Mouse (Mus musculus): ENCODE measurements around the gene Clcn6. TPM values are rescaled to one million over a fixed set of nuclear protein-coding genes. Genes with fewer than 3 reads are reported as not detected.
A peak's percentile ranks its signal among the peaks of the same experiment; 100 is the strongest.

The Clcn6 gene
- polyA plus RNA-seq, 1 experiment from 2014 or later: 21.6 TPM

DNA sequence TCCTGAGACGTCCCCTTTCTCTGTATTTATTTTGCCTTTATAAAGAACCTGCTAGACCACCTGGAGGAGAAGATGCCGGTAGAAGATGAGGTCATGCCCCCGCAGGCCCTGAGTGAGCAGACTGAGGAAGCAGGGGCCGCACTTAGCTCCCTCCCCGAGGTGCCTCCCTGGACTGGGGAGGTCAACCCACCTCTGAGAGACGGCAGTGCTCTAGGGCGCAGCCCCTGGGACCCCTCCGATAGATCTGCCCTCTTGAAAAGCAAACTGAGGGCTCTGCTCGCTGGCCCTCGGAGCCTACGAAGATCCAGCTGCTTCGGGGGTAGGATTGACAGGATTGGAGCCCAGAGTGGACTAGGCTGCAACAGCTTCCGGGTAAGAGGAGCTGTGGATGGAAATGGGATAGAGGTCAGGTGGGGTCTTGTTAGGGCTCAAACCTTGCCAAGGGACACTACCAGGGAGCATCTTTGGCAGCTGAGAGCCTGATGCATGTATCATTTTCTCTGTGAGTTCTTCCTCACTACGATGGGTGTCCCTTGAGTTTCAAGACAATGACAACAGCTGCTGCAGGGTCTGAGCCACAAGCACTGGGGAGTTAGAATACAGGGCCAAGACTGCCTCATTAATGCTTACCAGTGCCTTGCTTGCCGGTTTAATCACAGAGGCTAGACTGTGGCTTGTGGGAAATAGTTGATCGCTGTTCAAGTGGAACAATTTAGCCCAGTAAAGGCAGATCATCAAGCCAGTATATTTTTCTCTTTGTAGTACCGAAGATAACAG lies 37.4 kb downstream of the Clcn6 start:
- no peak for ATAC-seq
- WGBS: 78% methylated on average over 17 of the region's 17 CpGs

DNA sequence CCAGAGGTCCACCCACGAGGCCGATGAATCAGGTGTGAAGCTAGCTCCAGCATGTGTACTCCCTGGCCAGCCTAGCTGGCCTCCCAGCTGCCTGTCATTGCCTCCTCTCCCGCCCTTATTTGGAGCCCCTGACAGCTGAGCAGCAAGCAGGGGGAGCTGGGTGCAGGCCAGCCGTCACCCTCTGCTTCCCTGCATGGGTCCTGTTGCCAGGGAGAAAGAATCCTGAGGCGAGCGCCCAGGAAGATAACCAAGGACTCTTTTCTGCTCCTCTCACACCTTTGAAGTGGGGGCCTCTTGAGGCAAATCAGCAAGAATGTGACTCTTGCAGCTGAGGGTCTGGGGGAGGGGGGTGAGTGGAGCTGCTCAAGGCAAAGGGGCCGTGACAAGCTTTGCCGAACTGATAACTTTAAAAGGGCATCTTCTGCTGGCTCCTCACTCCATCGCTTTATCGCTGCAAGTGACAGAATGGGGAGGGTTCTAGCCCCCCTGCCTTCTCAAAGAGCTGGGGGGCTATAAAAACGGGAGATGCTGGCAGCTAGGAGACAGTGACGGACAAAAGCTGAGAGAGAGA lies 38.3 kb downstream of the Clcn6 start, which contains the start of gene Nppa:
TSS of gene Nppa (plus strand) at position 521 of the 571 bp plus-strand sequence.
- Histone ChIP-seq H3K4me1 (peaks cover 13% of the 10 kb centered on the region), H3K36me3 (ENCODE audit: poor library complexity, severe bottlenecking) (peaks cover 23% of the 10 kb centered on the region), H3K4me2 (no peak within 1 kb of the TSS), H3K27ac (0 out of 2 replicates have a peak within 1 kb of the TSS, but pooled peaks have one; percentile 14), H3K9me3 (replicated peaks) (no peaks in the 10 kb centered on the region), H3K9ac (peak within 1 kb of the TSS; percentile 38; the same call in 1 of the 2 replicates), H3K4me3 (no peak within 1 kb of the TSS), H3K27me3 (no peaks in the 10 kb centered on the region)
- 50% methylated on average over 12 of the region's 12 CpGs for WGBS
- no peak for ATAC-seq

More for the DNA sequence above, 37.4 kb downstream of the Clcn6 start:
- H3K36me3 ChIP-seq (ENCODE audit: poor library complexity, severe bottlenecking): peaks cover 33% of the 10 kb centered on the region
- no peak overlapping the region for H3K9ac ChIP-seq
- no peaks in the 10 kb centered on the region for H3K9me3 ChIP-seq (replicated peaks)
- peaks cover 13% of the 10 kb centered on the region for H3K4me1 ChIP-seq
- H3K27ac ChIP-seq: 0 out of 2 replicates have a peak overlapping the region, but pooled peaks have one; percentile 14
- no peak overlapping the region for H3K4me3 ChIP-seq
- no peak overlapping the region for H3K4me2 ChIP-seq
- H3K27me3 ChIP-seq: no peaks in the 10 kb centered on the region

DNA sequence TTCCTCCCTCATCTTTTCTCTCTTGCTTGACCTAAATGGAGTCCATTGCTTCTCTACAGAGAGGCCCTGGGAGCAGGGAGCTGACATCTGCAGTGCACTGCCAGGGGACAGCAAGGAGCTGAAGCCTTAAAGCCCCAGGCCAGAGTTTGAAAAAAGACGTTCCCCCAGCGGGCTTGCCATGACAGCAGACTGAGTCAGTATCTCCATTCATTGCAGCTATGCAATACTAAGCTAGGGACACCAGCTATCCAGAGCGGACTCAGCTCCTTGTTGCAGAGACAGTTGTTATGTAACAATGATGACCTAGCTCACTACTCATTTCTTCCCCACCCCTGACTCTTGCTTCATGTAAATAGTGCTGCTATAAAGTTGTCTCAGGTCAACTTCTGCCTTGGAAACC lies 43.3 kb downstream of the Clcn6 start:
- Histone ChIP-seq H3K27ac (no peak overlapping the region), H3K4me3 (no peak overlapping the region), H3K4me1 (peaks cover 3% of the 10 kb centered on the region; the same call in 1 of the 2 replicates), H3K36me3 (ENCODE audit: poor library complexity, severe bottlenecking) (no peaks in the 10 kb centered on the region), H3K9ac (no peak overlapping the region), H3K27me3 (no peaks in the 10 kb centered on the region), H3K4me2 (no peak overlapping the region), H3K9me3 (replicated peaks) (no peaks in the 10 kb centered on the region)
- 74% methylated on average over 3 of the region's 3 CpGs for WGBS
- no peak for ATAC-seq

DNA sequence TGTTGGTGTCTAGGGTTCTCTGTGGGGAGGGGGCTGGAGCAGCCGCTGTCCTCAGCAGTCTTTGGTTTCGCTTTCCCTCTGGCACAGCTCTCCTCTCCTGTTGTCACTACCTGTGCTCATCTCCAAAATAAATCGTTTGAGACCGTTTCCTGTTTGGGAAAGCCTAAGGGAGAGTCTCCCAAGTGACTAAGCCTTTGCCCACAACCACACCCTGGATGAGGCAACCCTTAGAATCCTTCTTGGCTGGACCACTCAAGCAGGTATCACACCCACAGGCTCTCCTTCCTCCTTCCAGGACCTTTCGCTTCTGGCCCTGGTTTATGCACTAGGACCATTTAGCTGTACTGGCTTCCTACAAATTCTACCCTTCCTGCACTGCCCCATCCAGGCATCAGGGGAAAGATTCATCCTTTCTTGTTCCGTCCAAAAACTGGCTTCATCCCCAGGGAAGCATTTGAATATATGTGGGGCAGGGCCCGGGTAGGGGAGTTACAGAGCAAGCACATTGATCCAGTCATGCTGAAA lies 45.0 kb downstream of the Clcn6 start:
- Histone ChIP-seq H3K4me3 (no peak overlapping the region), H3K27me3 (no peaks in the 10 kb centered on the region), H3K4me2 (no peak overlapping the region), H3K9me3 (replicated peaks) (no peaks in the 10 kb centered on the region), H3K36me3 (ENCODE audit: poor library complexity, severe bottlenecking) (no peaks in the 10 kb centered on the region), H3K27ac (no peak overlapping the region), H3K4me1 (no peaks in the 10 kb centered on the region), H3K9ac (no peak overlapping the region)
- WGBS: 77% methylated on average over 7 of the region's 7 CpGs
- ATAC-seq: no peak

DNA sequence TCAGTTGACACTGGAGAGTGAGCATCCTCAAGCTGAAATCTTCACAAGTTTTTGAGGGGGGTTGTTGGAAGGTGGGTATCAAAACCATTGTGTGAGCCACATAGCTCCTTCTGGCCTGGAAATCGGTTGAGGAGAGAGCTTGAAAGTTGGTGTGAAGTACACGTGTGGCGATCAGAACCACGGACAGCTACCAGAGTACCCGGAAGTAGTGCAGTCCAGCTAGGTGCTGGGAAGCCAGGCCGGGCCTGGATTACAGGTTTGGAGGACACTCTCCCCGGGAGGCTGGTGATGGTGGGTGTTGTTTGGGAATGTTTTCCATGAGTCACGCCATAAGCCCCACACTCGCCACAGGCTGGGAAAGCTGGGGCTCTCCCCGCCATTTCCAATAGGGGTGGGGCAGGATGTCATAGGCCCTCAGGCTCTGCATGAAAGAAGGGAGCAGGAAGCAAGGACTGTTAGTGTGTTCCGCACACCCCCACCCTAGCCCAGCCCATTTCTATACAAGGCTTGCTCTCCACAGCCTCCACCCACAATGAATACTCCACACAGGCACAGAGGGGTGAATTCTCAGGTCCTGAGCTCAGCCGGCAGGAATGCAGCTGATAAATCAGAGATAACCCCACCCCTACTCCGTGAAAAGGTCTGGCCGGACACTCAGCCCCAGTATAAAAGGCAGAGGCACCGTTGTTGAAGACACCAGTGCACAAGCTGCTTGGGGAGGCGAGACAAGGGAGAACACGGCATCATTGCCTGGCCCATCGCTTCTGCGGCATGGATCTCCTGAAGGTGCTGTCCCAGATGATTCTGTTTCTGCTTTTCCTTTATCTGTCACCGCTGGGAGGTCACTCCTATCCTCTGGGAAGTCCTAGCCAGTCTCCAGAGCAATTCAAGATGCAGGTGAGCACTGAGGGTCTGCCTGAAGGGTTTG lies 53.2 kb downstream of the Clcn6 start, which contains the start of gene Nppb:
TSS of gene Nppb (plus strand) at position 584 of the 928 bp plus-strand sequence.
- Histone ChIP-seq H3K9ac (no peak within 1 kb of the TSS), H3K27ac (no peak within 1 kb of the TSS), H3K4me2 (no peak within 1 kb of the TSS), H3K27me3 (no peaks in the 10 kb centered on the region), H3K9me3 (replicated peaks) (no peaks in the 10 kb centered on the region), H3K4me1 (no peaks in the 10 kb centered on the region), H3K36me3 (ENCODE audit: poor library complexity, severe bottlenecking) (no peaks in the 10 kb centered on the region), H3K4me3 (no peak within 1 kb of the TSS)
- ATAC-seq: no peak
- WGBS: 37% methylated on average over 20 of the region's 20 CpGs

DNA sequence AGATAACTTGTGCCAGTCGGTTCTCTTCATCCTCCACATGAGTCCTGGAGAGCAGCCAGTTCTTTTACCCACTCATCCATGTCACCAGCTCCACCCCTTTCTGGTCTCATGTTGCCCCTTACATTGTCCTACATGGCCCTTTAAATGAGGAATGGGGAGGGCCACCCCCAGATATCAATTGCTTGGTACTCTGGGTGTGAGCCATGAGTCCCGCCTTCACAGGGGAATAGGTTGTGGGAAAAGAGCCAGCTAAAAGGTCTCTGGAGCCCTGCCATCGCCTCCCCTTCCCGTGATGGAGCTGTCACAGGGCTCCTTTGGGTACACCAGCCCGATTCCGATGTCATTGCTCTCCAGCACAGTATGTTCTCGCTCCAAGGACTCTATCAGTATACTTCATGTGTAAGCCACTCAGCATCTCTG lies 59.2 kb downstream of the Clcn6 start:
- 65% methylated on average over 7 of the region's 7 CpGs for WGBS
- Histone ChIP-seq H3K9me3 (replicated peaks) (peaks cover 6% of the 10 kb centered on the region), H3K27me3 (no peaks in the 10 kb centered on the region), H3K36me3 (ENCODE audit: poor library complexity, severe bottlenecking) (no peaks in the 10 kb centered on the region), H3K4me3 (no peak overlapping the region), H3K4me2 (no peak overlapping the region), H3K27ac (no peak overlapping the region), H3K9ac (no peak overlapping the region), H3K4me1 (no peaks in the 10 kb centered on the region)
- no peak for ATAC-seq

DNA sequence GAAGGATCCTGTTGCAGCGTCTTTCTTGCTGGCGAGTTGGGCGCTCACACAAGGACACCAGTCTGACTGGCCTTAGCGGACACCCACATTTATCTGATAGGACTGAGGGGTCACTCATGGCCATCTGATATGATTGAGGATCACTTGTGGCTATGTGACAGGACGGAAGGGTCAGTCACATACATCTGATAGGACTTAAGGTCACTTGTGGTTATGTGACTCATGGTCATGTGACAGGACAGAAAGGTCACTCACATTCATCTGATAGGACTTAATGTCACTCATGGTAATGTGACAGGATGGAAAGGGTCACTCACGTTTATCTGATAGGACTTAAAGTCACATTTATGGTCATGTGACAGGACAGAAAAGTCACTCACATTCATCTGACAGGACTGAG lies 60.2 kb downstream of the Clcn6 start:
- H3K36me3 ChIP-seq (ENCODE audit: poor library complexity, severe bottlenecking): no peaks in the 10 kb centered on the region
- 93% methylated on average over 6 of the region's 6 CpGs for WGBS

DNA sequence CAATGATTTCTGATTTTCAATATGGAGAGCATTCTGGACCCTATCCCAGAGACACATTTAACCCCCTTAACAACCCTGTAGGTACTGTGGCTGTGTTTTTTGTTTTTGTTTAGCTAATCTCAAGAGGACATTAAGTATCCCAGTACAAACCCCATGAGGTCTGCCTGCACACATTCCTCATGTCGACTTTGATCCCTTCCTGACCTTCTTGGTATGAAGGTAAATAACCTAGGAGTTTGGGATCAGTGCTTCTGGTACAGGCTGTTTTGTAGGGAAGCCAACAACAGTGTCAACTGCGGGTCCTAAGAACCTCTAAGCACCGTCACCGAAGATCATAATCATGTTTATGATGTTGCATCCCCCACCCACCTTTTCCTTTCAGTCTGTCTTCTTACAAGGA lies 60.9 kb downstream of the Clcn6 start:
- no peaks in the 10 kb centered on the region for H3K27me3 ChIP-seq
- H3K27ac ChIP-seq: no peak overlapping the region
- no peak overlapping the region for H3K9ac ChIP-seq
- no peak overlapping the region for H3K4me2 ChIP-seq
- ATAC-seq: no peak
- WGBS: 83% methylated on average over 4 of the region's 4 CpGs
- no peak overlapping the region for H3K4me3 ChIP-seq
- no peaks in the 10 kb centered on the region for H3K36me3 ChIP-seq (ENCODE audit: poor library complexity, severe bottlenecking)
- peaks cover 6% of the 10 kb centered on the region for H3K9me3 ChIP-seq (replicated peaks)
- no peaks in the 10 kb centered on the region for H3K4me1 ChIP-seq

More for the DNA sequence above, 60.2 kb downstream of the Clcn6 start:
- no peak overlapping the region for H3K4me2 ChIP-seq
- H3K4me3 ChIP-seq: no peak overlapping the region
- H3K27ac ChIP-seq: no peak overlapping the region
- H3K9me3 ChIP-seq (replicated peaks): peaks cover 6% of the 10 kb centered on the region
- H3K4me1 ChIP-seq: no peaks in the 10 kb centered on the region
- H3K9ac ChIP-seq: no peak overlapping the region
- no peak for ATAC-seq
- H3K27me3 ChIP-seq: no peaks in the 10 kb centered on the region

DNA sequence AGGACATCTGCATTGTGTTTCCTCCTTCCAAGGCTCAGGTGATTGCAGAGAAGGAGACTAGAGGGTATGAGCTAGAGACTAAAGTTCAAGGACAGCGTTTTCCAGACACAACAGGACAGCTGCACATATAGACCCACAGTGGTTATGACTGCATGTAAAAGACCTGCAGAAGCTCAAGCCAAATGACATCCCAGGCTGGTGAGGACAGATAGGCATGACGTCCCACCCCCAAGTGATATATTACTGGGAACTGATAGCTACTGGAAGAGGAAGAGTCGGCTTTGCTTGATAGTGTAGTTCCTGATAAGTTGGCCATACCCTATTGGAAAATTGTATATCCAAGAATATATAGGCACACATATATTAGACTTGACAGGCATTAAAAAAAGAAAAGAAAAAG lies 62.4 kb downstream of the Clcn6 start:
- ATAC-seq: no peak
- Histone ChIP-seq H3K27ac (no peak overlapping the region), H3K36me3 (ENCODE audit: poor library complexity, severe bottlenecking) (no peaks in the 10 kb centered on the region), H3K4me1 (no peaks in the 10 kb centered on the region), H3K4me3 (no peak overlapping the region), H3K9ac (no peak overlapping the region), H3K9me3 (replicated peaks) (peaks cover 6% of the 10 kb centered on the region), H3K4me2 (no peak overlapping the region), H3K27me3 (no peaks in the 10 kb centered on the region)
- WGBS: 88% methylated on average over 3 of the region's 3 CpGs

DNA sequence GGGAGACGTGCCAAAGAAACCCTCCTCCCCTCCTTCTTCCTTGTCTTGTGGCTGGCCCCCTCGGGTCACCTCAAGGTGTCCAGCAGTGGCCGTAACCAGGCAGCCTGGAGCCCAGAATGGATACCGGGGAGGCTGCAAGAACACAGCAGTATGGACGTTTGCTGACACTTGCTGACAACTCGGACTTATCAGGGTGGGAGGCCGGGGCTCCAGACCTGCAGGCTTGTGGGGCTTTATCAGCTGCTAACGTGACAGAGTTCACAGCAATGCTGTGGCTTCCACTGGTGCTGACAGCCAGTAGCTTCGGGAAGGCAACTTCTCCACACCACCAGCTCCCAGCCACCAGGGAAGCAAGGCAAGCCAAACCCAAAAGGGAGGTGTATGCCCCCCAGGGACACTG lies 69.3 kb downstream of the Clcn6 start:
- H3K27me3 ChIP-seq: no peaks in the 10 kb centered on the region
- no peaks in the 10 kb centered on the region for H3K9me3 ChIP-seq (replicated peaks)
- WGBS: 64% methylated on average over 9 of the region's 9 CpGs
- H3K9ac ChIP-seq: no peak overlapping the region
- no peak overlapping the region for H3K4me2 ChIP-seq
- no peaks in the 10 kb centered on the region for H3K4me1 ChIP-seq
- no peaks in the 10 kb centered on the region for H3K36me3 ChIP-seq (ENCODE audit: poor library complexity, severe bottlenecking)
- H3K27ac ChIP-seq: no peak overlapping the region
- ATAC-seq: no peak
- H3K4me3 ChIP-seq: no peak overlapping the region

DNA sequence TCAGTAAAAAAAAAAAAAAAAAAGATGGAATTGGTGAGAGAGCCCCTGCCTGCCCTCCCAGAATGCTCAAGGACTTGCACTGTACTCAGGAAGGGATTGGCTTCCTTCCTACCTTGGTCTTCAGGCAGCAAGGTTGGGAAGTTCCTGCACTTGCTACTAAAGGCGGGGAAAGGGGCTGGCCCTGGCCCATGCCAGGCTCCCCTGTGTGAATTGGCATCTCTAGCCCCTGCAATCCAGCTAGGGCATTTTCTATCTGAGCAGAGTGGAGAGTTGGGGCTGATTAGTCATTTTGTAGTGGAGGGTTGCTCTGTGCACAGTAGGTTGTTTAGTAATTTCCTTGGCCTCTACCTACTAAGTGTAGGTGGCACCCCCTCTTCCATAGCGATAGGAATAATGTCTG lies 69.8 kb downstream of the Clcn6 start:
- ATAC-seq: no peak
- Histone ChIP-seq H3K27me3 (no peaks in the 10 kb centered on the region), H3K4me3 (no peak overlapping the region), H3K9me3 (replicated peaks) (no peaks in the 10 kb centered on the region), H3K4me1 (no peaks in the 10 kb centered on the region), H3K27ac (no peak overlapping the region), H3K4me2 (no peak overlapping the region), H3K36me3 (ENCODE audit: poor library complexity, severe bottlenecking) (no peaks in the 10 kb centered on the region), H3K9ac (no peak overlapping the region)
- WGBS: 75% methylated on average over 2 of the region's 2 CpGs

Measured in forebrain, embryonic 13.5 days (tissue).